Mouse (Mus musculus): ENCODE data around the gene Nlrp10.

Nlrp10 gene

DNA sequence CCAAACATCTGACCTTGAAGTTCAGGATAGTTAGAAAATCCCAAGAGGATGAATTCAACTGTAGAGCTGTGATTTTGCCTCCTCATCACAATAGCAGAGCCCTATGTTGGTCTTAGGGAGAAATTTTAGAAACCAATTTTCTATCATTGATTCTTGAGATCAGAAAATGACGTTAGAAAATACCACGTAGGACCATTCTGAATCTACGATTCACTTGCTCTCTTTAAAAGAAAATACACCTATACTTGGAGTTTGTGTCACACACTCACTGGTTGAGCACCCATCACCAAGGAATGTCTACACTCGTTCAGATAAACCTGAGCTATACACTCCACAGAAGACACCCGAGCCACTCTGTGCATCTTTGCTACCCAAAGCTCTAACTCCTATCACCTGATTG lies 35.7 kb downstream of the Nlrp10 start, which contains the start of gene Olfr519:
Olfr519 (minus strand) TSS at position 101 of the 400 bp plus-strand sequence.
- no peak for DNase-seq (ENCODE audit: low read depth)

DNA sequence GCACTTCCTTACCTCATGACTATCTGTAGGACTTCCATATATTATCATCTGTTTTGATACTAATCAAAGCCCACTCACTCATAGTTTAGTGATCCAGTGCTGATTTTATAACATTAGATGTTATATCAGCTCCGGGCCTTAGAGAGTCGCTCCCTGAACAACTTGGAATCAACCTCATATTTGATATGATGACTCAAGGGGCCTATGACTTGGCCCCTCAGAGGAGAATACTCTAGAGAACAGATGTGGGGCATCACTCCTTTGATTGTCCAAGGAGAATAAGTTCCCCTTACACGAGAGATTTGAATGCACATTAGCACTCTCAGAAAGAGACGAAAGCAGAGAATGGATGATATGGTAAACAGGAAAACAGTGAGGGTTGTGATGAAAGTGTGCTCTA lies 45.1 kb downstream of the Nlrp10 start, which contains the start of gene Olfr518:
Olfr518 (minus strand) TSS at position 101 of the 400 bp plus-strand sequence.
- no peak for DNase-seq (ENCODE audit: low read depth)

DNA sequence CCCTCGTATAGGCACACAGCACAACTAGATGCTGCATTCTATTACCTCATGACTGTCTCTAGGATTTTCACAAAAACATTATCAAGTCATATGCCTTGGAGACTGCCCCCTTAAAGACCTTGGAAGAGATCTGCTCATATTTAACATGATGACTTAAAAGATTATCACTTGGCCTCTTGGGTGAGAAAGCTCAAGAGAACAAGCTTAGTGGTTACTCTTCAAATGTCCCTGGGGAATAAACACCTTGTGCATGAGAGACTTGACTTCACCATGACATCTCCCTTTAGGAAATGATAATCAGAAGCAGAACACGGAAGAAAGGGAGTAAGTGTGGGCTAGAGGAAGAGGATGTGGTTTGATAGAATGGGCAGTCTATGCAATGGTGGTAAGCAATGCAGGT lies 57.7 kb downstream of the Nlrp10 start, which contains the start of gene Olfr517:
Olfr517 (minus strand) TSS at position 101 of the 400 bp plus-strand sequence.
- DNase-seq (ENCODE audit: low read depth), result no peak
